Mouse (Mus musculus) kidney, embryonic 14.5 days (tissue): ENCODE data around the gene Ube2j2. TPM values are rescaled to one million over a fixed set of nuclear protein-coding genes. Genes with fewer than 3 reads are reported as not detected.
A peak's percentile ranks its signal among the peaks of the same experiment; 100 is the strongest.

Source experiments
- ATAC-seq: fragments of 200-750 bp; cut with Nextera tagmentation; 2 replicates; pipeline ENCODE4 v1.8.0; 2017; ENCODE audit warnings: moderate number of reproducible peaks, mild to moderate bottlenecking, moderate TSS enrichment, moderate library complexity; ENCODE audit not compliant: low FRiP score, low TSS enrichment
- H3K27ac ChIP-seq: fragments of 300-500 bp; sonication (generic); 2 replicates; pipeline ENCODE4 v1.5.1; 2014; ENCODE audit warnings: low read depth, mild to moderate bottlenecking, low read length, moderate library complexity, mixed read lengths
- H3K27me3 ChIP-seq: fragments of 300-500 bp; sonication (generic); 2 replicates; pipeline ENCODE4 v1.6.1; 2014; ENCODE audit warnings: mild to moderate bottlenecking, low read length; ENCODE audit not compliant: control insufficient read depth, insufficient read depth
- H3K36me3 ChIP-seq: fragments of 300-500 bp; sonication (generic); 2 replicates; pipeline ENCODE4 v1.6.1; 2014; ENCODE audit warnings: low read length, mixed read lengths; ENCODE audit not compliant: control insufficient read depth, insufficient read depth
- H3K4me1 ChIP-seq: fragments of 300-500 bp; sonication (generic); 2 replicates; pipeline ENCODE4 v1.6.1; 2014; ENCODE audit warnings: low read length, mixed read lengths; ENCODE audit not compliant: control insufficient read depth, insufficient read depth
- H3K4me2 ChIP-seq: fragments of 300-500 bp; sonication (generic); replicated peaks from 2 replicates; pipeline ENCODE4 v1.6.1; 2014; ENCODE audit warnings: low read depth, mild to moderate bottlenecking, low read length
- H3K4me3 ChIP-seq: fragments of 300-500 bp; sonication (generic); 2 replicates; pipeline ENCODE4 v1.5.1; 2014; ENCODE audit warnings: mild to moderate bottlenecking, low read length
- H3K9ac ChIP-seq: fragments of 300-500 bp; sonication (generic); 2 replicates; pipeline ENCODE4 v1.6.1; 2014; ENCODE audit warnings: low read depth, mild to moderate bottlenecking, low read length, moderate library complexity
- H3K9me3 ChIP-seq: fragments of 300-500 bp; sonication (generic); 2 replicates; pipeline ENCODE4 v1.6.1; 2016; ENCODE audit warnings: low read length; ENCODE audit not compliant: control insufficient read depth
- WGBS: fragments of 180-500 bp; shearing (Covaris S2); extraction: QIAGEN DNeasy Blood & Tissue Kit; methylation state at CpG from one replicate; pipeline ENCODE4 v1.1.7; 2014; 5-methylcytosine and 5-hydroxymethylcytosine counted together
- polyA plus RNA-seq: library from polyadenylated mRNA; unstranded; fragments of >200 nt; fragmentation: Nextera tagmentation; extraction: Ambion mirVana; gene quantifications from 2 replicates; pipeline ENCODE4 v1.2.1, GENCODE M21; 2014

The Ube2j2 gene
- polyA plus RNA-seq, result 121 and 127 TPM in 2 replicates

GRCm38 (mm10) chr4:155943534-155944249 is at the start of gene Ube2j2:
Gene Ube2j2 (plus strand): TSS chr4:155943831.
- peak within 1 kb of the TSS; percentile 57; the same call in 1 of the 2 replicates for H3K27ac ChIP-seq
- H3K4me2 ChIP-seq, result peak within 1 kb of the TSS; percentile 87
- peak; percentile 99 for ATAC-seq
- WGBS, result under 1% methylated on average over 80 of the region's 85 CpGs
- H3K4me3 ChIP-seq, result peak within 1 kb of the TSS; percentile 99
- peaks cover 24% of the 10 kb centered on the region; the same call in 1 of the 2 replicates for H3K36me3 ChIP-seq
- no peaks in the 10 kb centered on the region for H3K9me3 ChIP-seq
- H3K4me1 ChIP-seq, result peaks cover 12% of the 10 kb centered on the region
- no peaks in the 10 kb centered on the region for H3K27me3 ChIP-seq
- H3K9ac ChIP-seq, result peak within 1 kb of the TSS; percentile 95

- no peaks in the 10 kb centered on the region for H3K27me3 ChIP-seq
- no peak overlapping the region; the same call in 1 of the 2 replicates for H3K9ac ChIP-seq
- H3K4me3 ChIP-seq, result no peak overlapping the region
- H3K4me1 ChIP-seq, result peaks cover 30% of the 10 kb centered on the region
- no peak overlapping the region; the same call in 1 of the 2 replicates for H3K4me2 ChIP-seq
- H3K36me3 ChIP-seq, result peaks cover 10% of the 10 kb centered on the region
- 45% methylated on average over 8 of the region's 8 CpGs for WGBS
- no peak overlapping the region for H3K27ac ChIP-seq
- no peak for ATAC-seq
- no peaks in the 10 kb centered on the region for H3K9me3 ChIP-seq
These were observed 49.2 kb upstream of the Ube2j2 start for GRCm38 (mm10) chr4:155894311-155894881.

GRCm38 (mm10) chr4:155895216-155895615 is 48.4 kb upstream of the Ube2j2 start:
- Histone ChIP-seq H3K4me2 (no peak overlapping the region), H3K36me3 (peaks cover 9% of the 10 kb centered on the region), H3K9ac (no peak overlapping the region), H3K4me1 (peaks cover 30% of the 10 kb centered on the region), H3K27ac (no peak overlapping the region), H3K27me3 (no peaks in the 10 kb centered on the region), H3K9me3 (no peaks in the 10 kb centered on the region), H3K4me3 (no peak overlapping the region)
- no peak for ATAC-seq
- WGBS, result 41% methylated on average over 6 of the region's 6 CpGs

- no peak for ATAC-seq
- H3K4me2 ChIP-seq, result no peak overlapping the region
- no peaks in the 10 kb centered on the region for H3K27me3 ChIP-seq
- peaks cover 9% of the 10 kb centered on the region; the same call in 1 of the 2 replicates for H3K36me3 ChIP-seq
- H3K4me3 ChIP-seq, result no peak overlapping the region
- peaks cover 25% of the 10 kb centered on the region for H3K4me1 ChIP-seq
- no peak overlapping the region for H3K9ac ChIP-seq
- H3K9me3 ChIP-seq, result no peaks in the 10 kb centered on the region
- H3K27ac ChIP-seq, result no peak overlapping the region
- WGBS, result 94% methylated on average over 4 of the region's 4 CpGs
These were observed 47.8 kb upstream of the Ube2j2 start for GRCm38 (mm10) chr4:155895826-155896225.

GRCm38 (mm10) chr4:155896461-155896860 is 47.2 kb upstream of the Ube2j2 start:
- WGBS, result 98% methylated on average over 12 of the region's 12 CpGs
- Histone ChIP-seq H3K27ac (no peak overlapping the region), H3K27me3 (no peaks in the 10 kb centered on the region), H3K9me3 (no peaks in the 10 kb centered on the region), H3K4me3 (no peak overlapping the region), H3K36me3 (peaks cover 14% of the 10 kb centered on the region), H3K4me2 (no peak overlapping the region), H3K9ac (no peak overlapping the region; the same call in 1 of the 2 replicates), H3K4me1 (peaks cover 25% of the 10 kb centered on the region)
- ATAC-seq, result no peak

GRCm38 (mm10) chr4:155898318-155898717 is 45.3 kb upstream of the Ube2j2 start:
- Histone ChIP-seq H3K27ac (no peak overlapping the region), H3K27me3 (no peaks in the 10 kb centered on the region), H3K9ac (no peak overlapping the region), H3K4me1 (peaks cover 17% of the 10 kb centered on the region), H3K4me2 (no peak overlapping the region), H3K9me3 (no peaks in the 10 kb centered on the region), H3K36me3 (peaks cover 33% of the 10 kb centered on the region), H3K4me3 (no peak overlapping the region)
- WGBS, result 96% methylated on average over 2 of the region's 2 CpGs
- ATAC-seq, result no peak

- WGBS, result 94% methylated on average over 7 of the region's 7 CpGs
- no peaks in the 10 kb centered on the region for H3K9me3 ChIP-seq
- no peak for ATAC-seq
- H3K36me3 ChIP-seq, result peaks cover 42% of the 10 kb centered on the region
- H3K9ac ChIP-seq, result no peak overlapping the region
- H3K4me1 ChIP-seq, result peaks cover 8% of the 10 kb centered on the region
- no peak overlapping the region for H3K27ac ChIP-seq
- no peak overlapping the region for H3K4me3 ChIP-seq
- no peaks in the 10 kb centered on the region for H3K27me3 ChIP-seq
- H3K4me2 ChIP-seq, result no peak overlapping the region
These were observed 44.3 kb upstream of the Ube2j2 start for GRCm38 (mm10) chr4:155899355-155899754.

GRCm38 (mm10) chr4:155901205-155901604 is 42.4 kb upstream of the Ube2j2 start:
- no peaks in the 10 kb centered on the region for H3K9me3 ChIP-seq
- H3K27ac ChIP-seq, result no peak overlapping the region
- no peak overlapping the region for H3K4me3 ChIP-seq
- 0 out of 2 replicates have a peak, but pooled peaks have one; percentile 24 for ATAC-seq
- no peaks in the 10 kb centered on the region for H3K27me3 ChIP-seq
- no peak overlapping the region for H3K9ac ChIP-seq
- 77% methylated on average over 3 of the region's 3 CpGs for WGBS
- H3K36me3 ChIP-seq, result peaks cover 54% of the 10 kb centered on the region
- H3K4me2 ChIP-seq, result no peak overlapping the region
- no peaks in the 10 kb centered on the region for H3K4me1 ChIP-seq

GRCm38 (mm10) chr4:155903246-155903645 is 40.4 kb upstream of the Ube2j2 start:
- H3K36me3 ChIP-seq, result peaks cover 54% of the 10 kb centered on the region
- no peaks in the 10 kb centered on the region for H3K4me1 ChIP-seq
- 95% methylated on average over 13 of the region's 13 CpGs for WGBS
- no peak overlapping the region for H3K4me2 ChIP-seq
- no peak overlapping the region for H3K9ac ChIP-seq
- no peak overlapping the region for H3K27ac ChIP-seq
- H3K4me3 ChIP-seq, result no peak overlapping the region
- H3K9me3 ChIP-seq, result no peaks in the 10 kb centered on the region
- H3K27me3 ChIP-seq, result no peaks in the 10 kb centered on the region
- no peak for ATAC-seq
